Mouse (Mus musculus) spleen, postnatal 0 days (tissue): ENCODE results near the gene Chd5. TPM values are rescaled to one million over a fixed set of nuclear protein-coding genes. Genes with fewer than 3 reads are reported as not detected.

Source experiments
- polyA plus RNA-seq: library from polyadenylated mRNA; unstranded; fragments of >200 nt; fragmentation: Nextera tagmentation; extraction: Ambion mirVana; gene quantifications from 2 replicates; pipeline ENCODE4 v1.2.1, GENCODE M21; 2015

The Chd5 gene
- 0.04 and 0.05 TPM in 2 replicates for polyA plus RNA-seq

DNA sequence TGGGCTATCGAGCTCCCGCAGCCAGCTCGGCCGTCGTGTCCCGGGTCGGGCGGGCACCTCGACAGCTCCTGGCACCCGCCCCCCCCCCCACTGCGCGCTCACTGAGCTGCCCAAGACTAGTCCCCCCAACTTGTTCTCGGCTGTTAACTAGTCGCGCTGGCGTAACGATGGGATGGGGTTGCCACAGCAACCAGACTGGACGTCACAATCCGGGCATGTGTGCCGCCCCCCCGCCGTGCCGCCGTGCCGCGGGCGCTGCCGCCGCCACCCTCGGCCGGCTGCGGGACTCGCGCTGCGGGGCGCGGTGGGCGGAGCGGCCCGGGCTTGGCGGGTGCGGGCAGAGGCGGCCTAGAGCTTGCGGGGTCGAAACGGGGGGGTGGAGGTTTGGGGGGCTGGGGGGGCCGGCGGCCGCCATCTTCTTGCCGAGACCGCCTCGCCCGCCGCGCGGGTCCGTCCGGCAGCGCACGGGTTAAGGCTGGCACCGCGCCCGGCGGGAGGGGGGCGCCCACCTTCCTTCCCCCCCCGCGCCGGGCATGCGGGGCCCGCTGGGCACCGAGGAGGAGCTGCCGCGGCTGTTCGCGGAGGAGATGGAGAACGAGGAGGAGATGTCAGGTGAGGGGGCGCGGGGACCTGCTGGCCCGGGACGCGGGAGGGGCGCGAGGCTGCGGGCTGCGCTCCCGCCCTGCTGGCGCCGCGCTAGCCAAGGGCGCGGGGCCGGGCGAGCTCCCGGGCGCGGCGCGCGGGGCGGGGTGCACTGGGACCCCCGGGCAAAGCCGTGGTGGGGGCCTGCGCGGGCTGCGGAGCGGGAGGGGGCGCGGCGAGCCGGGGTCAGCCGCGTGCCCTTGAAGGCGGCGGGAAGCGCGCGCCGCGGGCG is at the start of gene Chd5:
TSS of gene Chd5 (plus strand) at position 233 of the 874 bp plus-strand sequence.

DNA sequence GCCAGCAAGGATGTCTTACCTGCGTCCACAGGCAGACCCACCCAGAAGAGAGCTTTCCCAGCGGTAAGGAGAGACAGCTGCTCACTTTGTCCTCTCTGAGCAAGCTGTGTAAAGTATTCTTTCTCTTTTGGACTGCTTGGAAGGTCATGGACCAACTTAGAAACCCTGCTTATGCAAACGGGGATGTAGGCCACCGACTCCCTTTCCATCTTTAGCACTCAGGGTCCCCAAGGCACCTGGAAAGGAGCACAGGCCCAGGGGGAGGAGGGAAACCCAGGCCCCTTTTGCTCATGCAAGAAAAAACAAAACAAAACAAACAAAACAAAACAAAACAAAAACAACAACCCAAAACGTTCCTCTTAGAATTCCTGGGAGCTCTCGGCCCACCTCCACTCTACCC is 46.9 kb upstream of the Chd5 start, which contains the start of gene Hes3:
TSS of gene Hes3 (minus strand) at position 101 of the 400 bp plus-strand sequence.

GRCm38 (mm10) chr4:152296874-152297861 is 41.3 kb upstream of the Chd5 start, which contains the start of gene Icmt:
TSS of gene Icmt (plus strand) at chr4:152297227.

GRCm38 (mm10) chr4:152318517-152319234 is 19.8 kb upstream of the Chd5 start, which contains the start of gene Rnf207:
TSS of gene Rnf207 (minus strand) at chr4:152318993.

DNA sequence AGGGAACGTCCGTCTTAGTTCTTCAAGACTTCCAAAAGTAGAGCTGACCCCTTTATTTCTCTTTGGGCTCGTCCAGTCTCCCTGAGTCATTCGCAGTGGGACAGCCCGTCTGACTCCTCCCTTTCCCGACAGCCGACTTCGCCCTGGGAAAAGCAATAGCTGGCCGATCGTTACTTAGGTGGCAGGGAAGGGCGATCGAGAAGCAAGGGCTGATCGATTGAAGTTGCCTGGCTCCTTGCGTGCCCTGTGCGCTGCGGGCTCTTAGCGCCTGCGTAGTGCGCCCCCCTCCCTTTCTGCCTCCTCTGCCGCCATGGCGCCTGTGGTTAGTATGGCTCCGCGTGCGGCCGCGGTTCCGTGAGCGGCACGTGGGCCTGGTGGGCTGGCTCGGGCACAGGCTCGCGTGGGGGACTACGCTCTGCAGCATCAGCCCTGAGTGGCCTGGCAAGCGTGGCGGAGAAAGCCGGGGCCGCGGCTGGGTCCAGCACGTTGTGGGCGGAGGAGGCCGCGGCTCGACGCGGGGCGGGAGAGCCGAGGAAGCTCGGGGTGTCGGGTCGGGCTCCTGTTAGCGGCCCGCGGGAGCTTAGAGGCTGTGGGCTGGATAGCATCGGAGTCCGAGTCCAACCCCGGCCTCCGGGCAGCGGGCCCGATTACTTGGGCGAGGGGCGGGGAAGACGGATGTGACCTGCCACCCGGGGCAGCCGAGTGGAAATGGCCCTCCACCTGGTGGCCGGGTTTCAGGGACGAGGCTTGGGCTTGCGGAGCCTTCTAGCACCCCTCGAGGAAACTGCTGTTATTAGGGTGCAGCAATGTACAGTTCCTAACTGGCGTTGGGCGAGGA is 12.7 kb upstream of the Chd5 start, which contains the start of gene Rpl22:
TSS of gene Rpl22 (plus strand) at position 169 of the 838 bp plus-strand sequence.

Other genes starting within 250 kb of the Chd5 start
- 0.66 and 1.9 TPM in 2 replicates for gene Tnfrsf25, start 222.7 kb upstream of the Chd5 start, polyA plus RNA-seq
- 0.90 and 1.9 TPM in 2 replicates for gene Espn, start 186.3 kb upstream of the Chd5 start, polyA plus RNA-seq
- gene Hes2, start 179.8 kb upstream of the Chd5 start, polyA plus RNA-seq, result not detected in 2 replicates
- gene Acot7, start 160.5 kb upstream of the Chd5 start, polyA plus RNA-seq, result 22.8 and 28.6 TPM in 2 replicates
- 4.1 and 5.8 TPM in 2 replicates for gene Gpr153, start 64.4 kb upstream of the Chd5 start, polyA plus RNA-seq
- not detected in 2 replicates for gene Hes3, start 47.0 kb upstream of the Chd5 start, polyA plus RNA-seq
- 8.7 and 9.3 TPM in 2 replicates for gene Icmt, start 41.4 kb upstream of the Chd5 start, polyA plus RNA-seq
- 0.05 and 0.10 TPM in 2 replicates for gene Rnf207, start 19.7 kb upstream of the Chd5 start, polyA plus RNA-seq
- 497 and 537 TPM in 2 replicates for gene Rpl22, start 12.9 kb upstream of the Chd5 start, polyA plus RNA-seq
- gene Nphp4, start 138.1 kb downstream of the Chd5 start, polyA plus RNA-seq, result 0.28 TPM in 1 of 2 replicates, not detected in the other
- 12.6 and 16.3 TPM in 2 replicates for gene Kcnab2, start 139.2 kb downstream of the Chd5 start, polyA plus RNA-seq